Mouse (Mus musculus): ENCODE results near the gene Olfr57. TPM values are rescaled to one million over a fixed set of nuclear protein-coding genes. Genes with fewer than 3 reads are reported as not detected.
"Not testable (repeated sequence)": the region's sequence is repeated elsewhere in the genome, so short reads cannot be mapped to it uniquely, and the experiment has no call there.

Gene Olfr57
- total RNA-seq (2021): not detected
- long read RNA-seq, experiment 1: 0 reads
- long read RNA-seq, experiment 2: 0 reads

- DNase-seq (ENCODE audit: low spot score in 2 of 2): no peak
Observed at GRCm38 (mm10) chr10:79028441-79028840, at the start of gene Olfr57. Olfr57 (plus strand) TSS chr10:79028741.

DNA sequence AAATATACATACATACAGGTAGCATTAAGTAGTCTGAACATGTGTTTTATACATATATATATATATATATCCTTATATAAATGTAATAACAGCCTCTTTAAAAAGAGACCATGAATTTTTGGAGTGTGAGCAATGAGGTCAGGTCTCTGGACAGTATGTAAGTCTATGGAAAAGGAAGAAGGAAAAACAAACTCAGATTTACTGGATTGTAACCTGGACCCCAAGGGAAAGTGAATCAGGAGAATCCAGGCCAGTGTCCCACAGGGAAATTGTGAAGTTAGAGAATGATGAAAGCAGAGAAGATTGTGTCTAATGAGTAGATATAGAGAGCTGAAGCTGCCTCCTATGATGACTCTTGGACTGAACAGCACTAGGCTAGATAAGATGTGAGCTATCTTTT, 47.8 kb upstream of the Olfr57 start, which contains the start of gene Olfr1352:
Gene Olfr1352, plus strand, starts transcription at position 301 of the 400 bp plus-strand sequence.
- no peak for DNase-seq (ENCODE audit: low spot score in 2 of 2)

GRCm38 (mm10) chr10:79012172-79012571, 16.4 kb upstream of the Olfr57 start, which contains the start of gene Olfr1351:
Olfr1351 (plus strand) TSS chr10:79012472.
- no peak for DNase-seq (ENCODE audit: low spot score in 2 of 2)

DNA sequence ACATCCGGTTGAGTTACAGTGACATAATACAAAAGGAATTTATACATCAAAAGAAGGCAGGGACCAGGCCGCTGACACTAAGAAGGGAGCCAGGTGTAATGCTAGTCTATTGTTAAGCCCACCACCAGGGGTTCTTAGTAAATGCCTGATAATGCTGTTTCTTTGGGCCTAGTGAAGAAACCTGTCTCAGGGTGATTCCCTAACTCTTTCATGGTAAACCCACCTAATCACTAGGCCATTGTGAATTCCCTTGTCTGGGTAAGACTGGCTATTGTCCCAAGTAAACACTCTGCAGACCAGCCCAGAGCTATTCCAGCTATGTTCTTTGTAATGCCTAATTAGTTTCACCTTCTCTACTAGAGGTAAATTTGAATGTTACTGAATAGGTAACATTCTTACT, 13.9 kb downstream of the Olfr57 start:
- not testable (repeated sequence) for DNase-seq (ENCODE audit: low spot score in 2 of 2)

DNA sequence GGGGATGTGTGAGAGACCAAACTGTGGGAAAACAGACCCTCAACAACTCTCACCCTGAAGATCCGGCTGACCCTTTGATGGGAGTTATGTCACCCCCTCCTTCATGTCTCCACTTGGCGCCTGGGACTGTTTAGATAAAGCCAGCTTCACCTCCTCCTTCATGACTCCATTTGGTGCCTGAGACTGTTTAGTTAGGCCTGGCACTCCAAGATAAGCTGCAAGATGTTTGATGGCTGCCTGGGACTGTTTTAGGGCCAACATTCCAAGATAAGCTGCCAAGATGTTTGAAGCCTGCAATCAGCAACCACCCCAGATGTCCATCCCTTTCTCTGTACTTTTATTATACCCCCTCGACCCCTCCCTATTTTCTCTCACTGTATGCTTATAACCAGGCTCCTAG, 28.8 kb downstream of the Olfr57 start:
- not testable (repeated sequence) for DNase-seq (ENCODE audit: low spot score in 2 of 2)

Other genes starting within 250 kb of the Olfr57 start
- 10 to 100 TPM; 13.2 to 15.5 TPM for gene Slc1a6, start 248.2 kb upstream of the Olfr57 start, total RNA-seq (2021)
- not detected for gene Olfr1356, start 176.6 kb upstream of the Olfr57 start, total RNA-seq (2021)
- not detected for gene Olfr1355, start 153.2 kb upstream of the Olfr57 start, total RNA-seq (2021)
- not detected for gene Olfr1354, start 115.6 kb upstream of the Olfr57 start, total RNA-seq (2021)
- gene Olfr8, start 78.1 kb upstream of the Olfr57 start, total RNA-seq (2021): not detected
- gene Olfr1353, start 65.4 kb upstream of the Olfr57 start, total RNA-seq (2021): not detected
- gene Olfr1352, start 47.7 kb upstream of the Olfr57 start, total RNA-seq (2021): not detected
- gene Olfr1351, start 16.3 kb upstream of the Olfr57 start, total RNA-seq (2021): not detected
- gene 2610008E11Rik, start 68.9 kb downstream of the Olfr57 start, total RNA-seq (2021): 10 to 100 TPM; 25.0 to 26.0 TPM
- gene Vmn2r80, start 120.0 kb downstream of the Olfr57 start, total RNA-seq (2021): not detected
- not detected for gene Vmn2r81, start 219.0 kb downstream of the Olfr57 start, total RNA-seq (2021)

All from layer of hippocampus, postnatal 14 days (tissue).